Mouse (Mus musculus) fat pad, adult 2 months (tissue): Measurements from ENCODE around the gene Tnnc1.
A peak's percentile ranks its signal among the peaks of the same experiment; 100 is the strongest.

Source experiments
- DNase-seq: peaks from one replicate; pipeline ENCODE4 v3.0.0-alpha.2; 2011; ENCODE audit warnings: low read depth, low spot score; ENCODE audit errors: extremely low read depth

Gene Tnnc1

GRCm38 (mm10) chr14:31183541-31183940, 24.6 kb upstream of the Tnnc1 start:
- DNase-seq: no peak

GRCm38 (mm10) chr14:31184195-31184594, 23.9 kb upstream of the Tnnc1 start:
- no peak for DNase-seq

DNA sequence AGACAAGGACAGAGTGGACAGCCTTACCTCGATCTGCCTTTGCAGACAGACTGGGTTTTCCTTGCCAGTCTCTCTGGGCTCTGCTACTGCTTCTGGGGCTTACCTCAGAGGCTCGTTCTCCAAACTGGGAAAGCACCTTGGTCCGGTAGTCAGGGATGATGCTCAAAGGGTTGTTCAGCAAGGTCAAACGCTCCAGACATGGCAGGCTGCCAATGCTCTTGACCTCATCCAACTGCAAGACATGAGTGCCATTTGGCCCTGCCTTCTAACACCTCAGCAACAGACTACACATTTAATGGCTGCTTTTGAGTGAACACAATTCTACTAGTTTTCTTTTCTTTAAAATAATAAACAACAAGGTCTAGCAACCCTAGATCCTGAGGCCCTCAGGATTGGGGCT, 21.5 kb upstream of the Tnnc1 start:
- DNase-seq: no peak

DNA sequence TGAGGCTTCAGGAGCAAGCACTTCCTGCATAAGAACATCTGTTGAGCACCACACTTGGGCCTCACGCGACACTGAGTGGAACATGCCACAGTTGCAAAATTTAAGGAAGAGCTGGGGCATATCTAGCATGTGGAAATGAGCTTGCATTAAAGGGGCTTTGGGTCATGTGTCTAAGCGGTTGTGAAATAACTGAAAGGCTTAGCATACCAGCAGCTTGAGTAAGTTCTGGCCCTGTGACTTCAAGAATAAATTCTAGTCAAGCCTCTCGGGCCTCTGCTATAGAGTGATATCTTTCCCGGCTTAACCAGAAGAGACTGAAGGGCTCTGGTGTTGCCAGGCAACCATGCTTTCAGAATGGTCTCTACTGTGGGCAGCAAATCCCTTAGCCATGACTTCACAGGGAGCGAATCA, 19.3 kb upstream of the Tnnc1 start:
- DNase-seq: no peak

DNA sequence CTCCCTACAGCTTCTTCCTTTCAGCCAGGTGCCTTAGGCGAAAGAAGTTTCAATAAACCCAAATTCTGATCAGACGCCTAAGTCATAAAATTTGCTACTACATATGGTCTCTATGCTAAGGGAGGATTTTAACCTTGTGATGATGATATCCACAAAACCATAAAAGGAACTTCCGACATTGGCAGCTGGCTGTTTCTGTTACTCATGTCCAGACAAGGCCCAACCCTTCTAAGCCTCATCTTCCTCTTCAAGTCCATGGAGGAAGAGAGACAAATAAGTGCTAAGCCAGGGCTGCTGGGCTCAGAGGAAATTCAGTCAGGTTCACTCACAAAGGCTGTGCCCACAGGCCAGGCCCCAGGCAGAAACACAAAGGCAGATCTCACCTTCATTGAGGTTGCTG, 18.8 kb upstream of the Tnnc1 start:
- DNase-seq: no peak

- DNase-seq: peak; percentile 75
Observed at GRCm38 (mm10) chr14:31191936-31192335, 16.2 kb upstream of the Tnnc1 start.

GRCm38 (mm10) chr14:31193791-31194190, 14.3 kb upstream of the Tnnc1 start:
- DNase-seq: no peak

DNA sequence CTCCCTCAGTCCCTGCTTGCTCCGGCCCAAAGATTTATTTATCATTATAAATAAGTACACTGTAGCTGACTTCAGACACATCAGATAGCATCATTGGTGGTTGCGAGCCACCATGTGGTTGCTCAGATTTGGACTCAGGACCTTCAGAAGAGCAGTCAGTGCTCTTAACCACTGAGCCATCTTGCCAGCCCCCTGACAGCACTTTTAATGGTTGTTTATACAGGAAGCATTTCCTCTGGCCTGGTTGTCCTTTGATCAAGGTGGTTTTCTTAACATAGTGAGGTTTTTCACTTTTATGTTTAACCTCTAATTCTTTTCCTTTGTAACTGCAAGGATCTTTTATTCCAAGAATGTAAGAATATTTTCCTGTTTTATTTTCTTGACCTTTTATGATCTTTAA, 13.7 kb upstream of the Tnnc1 start:
- no peak for DNase-seq

DNA sequence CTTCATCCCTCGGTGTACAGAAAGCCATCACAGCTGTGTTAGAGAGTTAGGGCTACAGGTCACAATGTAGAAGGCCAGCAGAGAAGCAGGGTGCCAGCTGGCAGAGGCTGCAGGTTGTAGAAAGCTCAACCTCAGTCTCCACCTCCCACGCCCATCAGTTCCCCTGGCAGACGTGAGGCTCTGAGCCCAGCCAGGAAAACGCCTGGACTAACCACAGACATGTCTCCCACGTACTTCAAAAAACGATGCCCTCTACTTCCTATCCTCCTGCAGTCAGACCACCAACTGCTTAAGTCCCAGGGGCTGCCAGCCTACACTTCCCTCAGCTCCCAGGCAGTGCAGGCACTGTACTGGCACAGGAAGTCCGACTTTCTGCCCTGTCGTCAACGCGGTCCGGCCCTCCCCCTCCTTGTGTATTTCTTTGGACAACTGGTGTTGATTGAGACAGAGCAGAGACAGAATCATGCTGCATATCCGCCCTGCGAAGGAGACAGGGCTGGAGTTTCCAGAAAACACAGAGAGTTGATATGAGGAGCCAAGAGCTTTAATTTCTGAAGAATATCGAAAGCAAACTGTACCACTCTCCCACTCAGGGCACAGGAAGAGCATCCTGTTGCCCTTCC, 13.1 kb upstream of the Tnnc1 start:
- peak; percentile 84 for DNase-seq

DNA sequence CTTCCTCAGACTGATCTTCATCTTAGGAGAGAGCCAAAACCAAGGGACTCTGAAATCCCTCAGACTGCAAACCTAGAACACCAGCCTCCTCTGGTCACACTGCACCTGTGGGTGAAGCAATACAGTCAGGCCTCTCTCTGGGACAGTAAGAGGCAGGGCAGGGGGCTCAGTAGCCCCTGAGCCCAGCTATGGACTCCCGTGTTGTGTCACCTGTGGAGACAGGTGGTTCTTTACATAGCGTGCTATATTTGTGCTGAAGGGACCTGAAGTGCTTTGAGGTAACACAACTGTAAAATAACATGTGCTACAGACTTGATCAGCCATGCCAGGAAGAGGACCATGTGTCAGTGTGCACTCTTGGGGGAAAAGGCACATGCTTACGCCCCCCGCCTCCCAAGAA, 12.6 kb upstream of the Tnnc1 start:
- DNase-seq: no peak

GRCm38 (mm10) chr14:31195968-31196367, 12.1 kb upstream of the Tnnc1 start:
- DNase-seq: no peak

DNA sequence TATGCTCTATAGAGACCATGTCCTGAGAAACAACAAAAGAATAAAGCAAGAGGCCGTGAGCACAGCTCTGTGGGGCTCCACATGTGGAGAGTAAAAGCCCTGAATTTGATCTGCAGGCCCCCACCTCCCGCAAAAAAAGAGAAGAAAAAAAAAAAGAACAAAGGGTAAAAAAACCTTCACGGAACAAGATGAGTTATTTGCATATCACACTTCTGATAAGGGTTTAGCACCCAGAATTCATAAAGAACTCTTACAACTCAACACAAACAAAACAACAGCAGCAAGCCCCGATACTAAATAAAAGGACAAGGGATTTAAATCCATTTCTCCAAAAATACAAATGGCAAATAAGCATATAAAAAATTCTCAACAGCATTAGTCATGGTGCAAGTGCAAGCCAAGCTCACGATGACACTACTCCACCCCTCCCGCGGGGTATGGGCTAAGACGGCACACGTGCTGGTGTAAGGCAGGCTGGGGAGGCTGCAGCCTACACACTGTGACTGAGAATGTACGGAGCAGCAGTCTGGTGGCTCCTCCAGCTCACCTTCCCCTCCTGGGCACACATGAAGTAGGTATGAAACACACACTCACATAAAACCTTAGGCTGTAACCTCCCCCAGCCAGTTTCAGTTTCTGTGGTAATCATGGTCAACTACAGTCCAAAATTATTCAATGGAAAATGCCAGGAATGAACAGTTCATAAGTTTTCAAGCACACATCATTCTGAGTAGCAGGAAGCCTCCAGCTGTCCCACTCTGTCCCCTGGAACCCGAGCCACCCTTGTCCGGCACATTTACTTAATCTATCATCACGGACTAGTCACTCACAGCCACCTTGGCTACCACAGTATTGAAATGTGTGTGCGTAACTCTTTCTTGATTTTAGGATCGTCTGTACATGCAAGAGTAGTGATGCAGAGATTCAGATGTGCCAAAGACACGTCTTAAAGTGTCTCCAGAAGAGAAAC, 10.3 kb upstream of the Tnnc1 start:
- DNase-seq: no peak

- DNase-seq: no peak
Observed at GRCm38 (mm10) chr14:31199599-31199998, 8.5 kb upstream of the Tnnc1 start.

DNA sequence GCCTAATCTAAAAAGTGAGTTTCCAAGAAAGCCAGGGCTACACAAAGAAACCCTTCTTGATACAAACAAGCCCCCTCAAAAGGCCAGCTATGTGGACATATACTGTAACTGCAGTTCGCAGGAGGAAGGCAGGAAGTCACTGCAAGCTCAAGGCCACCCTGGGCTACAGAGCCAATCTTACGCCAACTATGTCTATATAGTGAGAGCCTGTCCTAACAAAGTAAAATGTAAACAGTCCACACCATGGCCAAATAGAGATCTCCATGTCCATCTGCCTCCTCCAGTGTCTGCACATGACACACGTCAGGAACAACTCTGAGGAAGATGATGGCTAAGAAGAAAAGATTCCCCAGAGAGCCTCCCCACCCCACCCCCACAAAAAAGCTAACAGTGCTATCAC, 8.1 kb upstream of the Tnnc1 start:
- DNase-seq: no peak

DNA sequence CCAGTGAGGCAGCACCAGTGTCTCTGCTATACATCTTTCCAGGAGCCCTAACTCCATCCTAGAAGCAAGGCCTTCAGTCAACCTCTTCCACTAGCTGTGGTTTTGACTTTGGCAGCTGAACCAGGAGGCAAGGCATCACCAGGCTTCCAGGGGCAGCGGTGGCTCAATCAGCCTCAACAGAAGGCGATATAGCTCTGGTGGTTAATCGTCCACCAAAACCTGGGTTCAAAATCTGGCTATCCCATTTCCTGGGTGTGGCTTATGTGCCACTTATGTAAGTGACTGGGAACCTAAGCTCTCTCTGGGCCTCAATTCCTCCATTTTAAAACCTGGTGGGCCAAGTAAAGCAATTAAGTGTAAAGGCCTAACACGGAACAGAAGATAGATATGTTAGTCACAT, 3.3 kb upstream of the Tnnc1 start:
- DNase-seq: no peak

DNA sequence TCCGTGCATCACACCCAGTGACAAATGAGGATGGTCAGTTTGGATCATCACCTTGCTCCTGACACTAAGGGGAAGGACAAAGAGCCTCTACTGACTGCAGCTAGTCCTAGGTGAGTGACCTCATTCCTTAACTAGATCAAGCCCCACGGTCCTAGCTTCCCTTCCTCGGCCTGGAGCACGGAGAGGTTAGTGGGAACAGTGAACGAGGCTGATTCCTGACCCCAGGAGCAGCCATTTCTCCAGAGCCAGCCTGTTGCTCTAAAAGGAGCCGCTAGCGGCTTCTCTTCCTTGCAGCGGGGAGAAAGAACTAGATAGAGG, 2.9 kb upstream of the Tnnc1 start:
- DNase-seq: no peak

GRCm38 (mm10) chr14:31205562-31206467, 2.3 kb upstream of the Tnnc1 start:
- no peak for DNase-seq

DNA sequence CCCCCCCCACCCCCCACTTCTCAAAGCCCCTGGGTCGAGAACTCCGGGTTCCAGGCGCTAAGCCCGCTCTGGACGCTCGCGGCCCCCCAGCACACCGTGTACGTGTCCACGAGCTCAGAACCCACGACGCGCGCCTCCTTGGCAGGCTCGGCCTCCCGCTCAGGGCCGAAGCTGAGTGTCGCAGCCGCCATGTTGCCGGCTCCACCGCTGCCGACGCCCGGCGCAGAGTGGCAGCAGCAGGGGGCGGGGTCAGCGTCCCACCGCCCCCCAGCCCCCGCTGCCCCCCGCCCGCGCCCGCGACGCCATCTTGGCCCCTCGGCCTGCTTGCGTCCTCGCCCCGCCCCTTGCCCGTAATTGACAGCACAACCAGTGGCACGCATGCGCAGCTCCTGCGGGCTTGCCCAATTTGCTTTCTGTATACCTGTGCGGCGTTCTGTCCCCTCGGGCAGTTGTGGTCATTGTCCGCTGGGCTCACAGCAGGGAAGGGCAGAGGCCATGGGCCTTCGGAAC, 1.6 kb upstream of the Tnnc1 start:
- no peak for DNase-seq

DNA sequence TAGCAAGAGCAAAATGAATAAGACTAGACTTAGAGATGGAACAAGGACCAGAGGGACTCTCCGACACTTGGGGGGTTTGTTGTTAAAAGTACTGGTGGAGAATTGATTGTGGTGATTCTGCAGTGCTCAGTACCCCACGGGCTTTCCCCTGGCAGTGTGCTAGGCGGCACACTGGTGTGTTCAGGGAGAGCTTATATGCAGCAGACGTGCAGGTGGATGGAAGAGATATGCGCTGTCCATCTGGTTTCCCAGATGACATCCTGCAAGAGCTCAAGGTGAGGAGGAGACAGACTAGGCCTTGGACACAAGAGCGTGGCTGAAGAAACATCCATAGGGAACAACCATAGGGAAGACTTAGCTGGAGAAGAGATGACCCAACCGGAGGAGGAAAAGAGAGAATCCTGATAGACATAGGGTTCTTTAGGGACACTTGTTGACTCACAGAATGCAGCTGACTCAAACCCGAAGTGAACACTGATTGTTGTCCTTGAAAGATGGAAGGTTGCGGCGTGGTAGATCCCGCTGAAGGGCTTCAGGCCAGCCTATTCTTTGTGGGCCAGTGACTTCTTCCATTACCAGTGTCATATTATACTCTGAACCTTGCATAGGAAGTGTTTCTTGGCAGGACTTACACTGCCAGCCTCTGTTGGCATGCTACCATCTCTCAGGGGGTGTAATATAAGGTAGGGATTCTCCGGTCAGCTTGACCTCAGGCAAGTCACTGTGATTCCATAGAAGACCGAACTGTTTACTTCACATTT, 862 bp upstream of the Tnnc1 start:
- no peak for DNase-seq

DNA sequence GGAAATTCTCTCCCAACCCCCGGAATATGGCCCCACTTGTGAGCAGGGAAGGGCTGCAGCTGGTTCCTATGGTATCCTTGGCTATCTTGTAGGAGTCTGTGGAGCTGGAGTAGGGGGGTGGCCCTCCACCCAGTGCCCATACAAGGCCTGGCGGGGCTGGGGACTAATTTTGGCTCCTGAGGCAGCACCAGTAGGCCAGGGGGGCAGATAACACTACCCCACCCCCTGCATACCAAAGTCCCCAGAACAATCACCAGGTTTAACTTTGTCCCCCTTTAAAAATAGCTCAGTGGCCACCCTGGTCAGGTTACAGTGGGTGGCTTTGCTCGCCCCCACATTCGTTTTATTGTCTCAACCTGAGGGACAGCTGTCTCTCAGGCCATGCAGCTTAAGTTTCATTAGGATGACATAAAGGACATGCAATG, 1.0 kb downstream of the Tnnc1 start:
- DNase-seq: no peak

DNA sequence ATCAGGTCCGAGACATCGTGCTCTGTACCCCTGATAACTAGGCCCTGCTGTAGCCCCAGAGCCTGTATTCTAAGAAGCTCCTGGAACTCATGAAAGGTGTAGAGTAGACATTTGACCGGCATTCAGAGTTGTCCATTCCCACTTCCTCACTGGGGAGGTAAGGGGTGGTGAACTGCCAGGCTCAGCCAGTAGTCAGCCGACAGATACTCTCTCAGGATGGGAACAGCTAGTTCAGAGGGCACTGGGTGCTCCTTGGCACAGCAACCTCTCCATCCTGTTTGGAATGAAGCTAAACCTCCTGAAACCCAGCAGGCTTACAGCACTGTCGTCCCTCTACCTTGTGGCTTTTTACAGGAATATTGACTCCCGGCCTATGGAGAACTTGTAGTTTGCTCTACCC, 3.7 kb downstream of the Tnnc1 start:
- DNase-seq: no peak
